Mouse (Mus musculus) spleen, adult 2 months (tissue): Measurements from ENCODE around the gene Brd3.

Experiments used
- CTCF ChIP-seq: fragments of 200-500 bp; IDR thresholded peaks from 2 replicates; pipeline ENCODE4 v1.5.1; 2011; ENCODE audit warnings: mild to moderate bottlenecking, inconsistent platforms; ENCODE audit not compliant: insufficient read depth, insufficient read length, insufficient replicate concordance; ENCODE audit errors: extremely low read depth
- POLR2A ChIP-seq: fragments of 200-500 bp; IDR thresholded peaks from 2 replicates; pipeline ENCODE4 v1.6.1; 2011; ENCODE audit warnings: low read depth, low read length, inconsistent platforms

DNA sequence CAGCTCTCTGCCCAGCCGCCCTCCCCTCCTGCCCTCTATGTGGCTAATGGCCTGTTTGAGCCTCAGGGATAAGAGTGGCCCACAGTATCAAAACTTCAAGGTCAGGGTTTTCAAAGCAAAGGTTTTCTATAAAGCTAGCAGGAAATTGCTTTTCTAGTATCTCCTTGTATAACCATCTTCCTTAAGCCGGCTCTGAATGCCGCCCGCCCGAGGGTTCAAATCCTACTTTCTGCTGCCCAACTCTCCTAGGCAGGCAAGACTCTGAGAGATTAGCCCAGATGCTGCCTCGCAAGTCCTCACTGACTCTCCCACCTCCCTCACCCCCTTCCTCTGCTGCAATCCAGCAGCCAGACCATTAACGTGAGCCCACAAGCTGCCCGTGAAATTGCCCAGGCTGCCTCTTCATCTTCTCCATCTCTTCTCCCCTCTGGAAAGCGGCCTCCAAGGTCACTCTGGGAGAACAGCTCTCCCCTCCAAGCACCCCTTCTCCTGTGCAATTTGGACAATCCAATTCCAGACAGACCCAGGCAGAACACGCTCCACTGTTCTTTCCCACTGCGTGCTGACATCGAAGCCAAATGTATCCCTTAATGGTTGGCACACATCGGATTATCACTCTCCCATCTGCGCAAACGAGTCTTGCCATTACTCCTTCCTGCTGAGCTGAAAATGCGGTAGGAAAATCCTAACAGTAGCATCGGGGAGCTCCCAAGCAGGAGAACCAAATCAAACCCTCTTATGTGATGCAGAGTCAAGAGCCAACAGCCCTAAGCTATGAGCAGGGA, 110.6 kb downstream of the Brd3 start:
- TF ChIP-seq CTCF (no peak), POLR2A (no peak)
